Mouse (Mus musculus) heart, adult 2 months (tissue): ENCODE results near the gene Dpf3. TPM values are rescaled to one million over a fixed set of nuclear protein-coding genes. Genes with fewer than 3 reads are reported as not detected.

Source experiments
- DNase-seq, 2 experiments: peaks; one replicate each; pipeline ENCODE4 v3.0.0; 2021
- H3K27ac ChIP-seq: fragments of 200-600 bp; 2 replicates; pipeline ENCODE4 v1.8.1; 2022
- H3K27me3 ChIP-seq: fragments of 200-500 bp; 2 replicates; pipeline ENCODE4 v1.6.1; 2012; ENCODE audit warnings: mild to moderate bottlenecking, low read length, inconsistent platforms, mixed read lengths; ENCODE audit not compliant: control insufficient read depth, insufficient read depth
- H3K36me3 ChIP-seq: fragments of 200-500 bp; 2 replicates; pipeline ENCODE4 v1.6.1; 2012; ENCODE audit warnings: low read length, inconsistent platforms; ENCODE audit not compliant: control insufficient read depth, insufficient read depth
- H3K4me1 ChIP-seq: fragments of 200-500 bp; 2 replicates; pipeline ENCODE4 v1.6.1; 2011; ENCODE audit warnings: low read length; ENCODE audit not compliant: control insufficient read depth, insufficient read depth
- H3K4me3 ChIP-seq: fragments of 200-600 bp; 2 replicates; pipeline ENCODE4 v1.8.1; 2022
- H3K79me2 ChIP-seq: fragments of 200-500 bp; replicated peaks from 2 replicates; pipeline ENCODE4 v1.6.1; 2012; ENCODE audit warnings: mild to moderate bottlenecking, inconsistent platforms, low read length, moderate library complexity, mixed read lengths; ENCODE audit not compliant: control insufficient read depth, insufficient read depth
- H3K9ac ChIP-seq: fragments of 200-500 bp; 2 replicates; pipeline ENCODE4 v1.6.1; 2012; ENCODE audit warnings: low read depth, mild to moderate bottlenecking, control low read depth, inconsistent platforms, low read length, mixed read lengths
- CTCF ChIP-seq: fragments of 200-600 bp; IDR thresholded peaks from 2 replicates; pipeline ENCODE4 v1.8.1; 2022; ENCODE audit warnings: antibody characterized with exemption, mild to moderate bottlenecking, moderate library complexity
- EP300 ChIP-seq: fragments of 200-500 bp; IDR thresholded peaks from 2 replicates; pipeline ENCODE4 v1.6.1; 2011; ENCODE audit warnings: low read depth, low read length, control low read depth; ENCODE audit not compliant: insufficient read depth
- POLR2A ChIP-seq: fragments of 200-500 bp; IDR thresholded peaks from 2 replicates; pipeline ENCODE4 v1.6.1; 2011; ENCODE audit warnings: mild to moderate bottlenecking, low read depth, low read length, control low read depth; ENCODE audit not compliant: insufficient read depth
- WGBS: fragments of 180-500 bp; shearing (Covaris S2); methylation state at CpG from one replicate; pipeline ENCODE4 v1.1.7; 2018; 5-methylcytosine and 5-hydroxymethylcytosine counted together
- intact Hi-C: fragments of 180-260 bp; cut with DNase I; formaldehyde crosslinking; loops from one replicate; pipeline ENCODE4 v1.15.1; 2025
- polyA plus RNA-seq: library from polyadenylated mRNA; depleted of rRNA; stranded (reverse); fragments of >200 nt; gene quantifications from 2 replicates; pipeline ENCODE4 v1.2.3, GENCODE M21; 2012
- total RNA-seq, 2 experiments: library from RNA; stranded (reverse); gene quantifications; 2 replicates each; pipeline ENCODE4 v1.2.3; 2021

Gene Dpf3
- total and polyA plus RNA-seq, 3 experiments, result 9.1 to 18.8 (median 16.6) TPM

DNA sequence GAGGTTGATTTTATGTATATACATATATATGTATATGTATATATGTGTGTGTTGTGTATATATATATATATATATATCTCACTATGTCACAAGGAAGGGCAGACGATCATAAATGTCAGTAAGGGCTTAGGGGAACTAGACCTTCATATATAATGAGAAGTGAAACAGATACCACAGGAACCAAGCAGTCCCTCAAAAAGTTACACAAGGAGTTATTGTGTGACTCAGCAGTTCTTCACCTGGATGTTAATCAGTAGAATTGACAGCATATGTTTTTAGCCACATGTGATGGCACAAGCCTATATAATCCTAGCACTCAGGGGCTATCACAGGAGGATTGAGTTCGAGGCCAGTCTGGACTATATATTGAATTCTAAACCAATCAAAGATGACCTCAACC is 49.5 kb downstream of the Dpf3 start:
- DNase-seq, result no peak
- Histone ChIP-seq H3K4me3 (no peak overlapping the region), H3K27me3 (no peaks in the 10 kb centered on the region), H3K27ac (no peak overlapping the region), H3K4me1 (peaks cover 1% of the 10 kb centered on the region; the same call in 1 of the 2 replicates), H3K79me2 (peaks cover 2% of the 10 kb centered on the region; the same call in 1 of the 2 replicates), H3K36me3 (no peaks in the 10 kb centered on the region; the same call in 1 of the 2 replicates), H3K9ac (no peak overlapping the region)
- 72% methylated on average over 2 of the region's 2 CpGs for WGBS
- TF ChIP-seq POLR2A (no peak), EP300 (no peak), CTCF (no peak)
- intact Hi-C loops, result no loop called here

DNA sequence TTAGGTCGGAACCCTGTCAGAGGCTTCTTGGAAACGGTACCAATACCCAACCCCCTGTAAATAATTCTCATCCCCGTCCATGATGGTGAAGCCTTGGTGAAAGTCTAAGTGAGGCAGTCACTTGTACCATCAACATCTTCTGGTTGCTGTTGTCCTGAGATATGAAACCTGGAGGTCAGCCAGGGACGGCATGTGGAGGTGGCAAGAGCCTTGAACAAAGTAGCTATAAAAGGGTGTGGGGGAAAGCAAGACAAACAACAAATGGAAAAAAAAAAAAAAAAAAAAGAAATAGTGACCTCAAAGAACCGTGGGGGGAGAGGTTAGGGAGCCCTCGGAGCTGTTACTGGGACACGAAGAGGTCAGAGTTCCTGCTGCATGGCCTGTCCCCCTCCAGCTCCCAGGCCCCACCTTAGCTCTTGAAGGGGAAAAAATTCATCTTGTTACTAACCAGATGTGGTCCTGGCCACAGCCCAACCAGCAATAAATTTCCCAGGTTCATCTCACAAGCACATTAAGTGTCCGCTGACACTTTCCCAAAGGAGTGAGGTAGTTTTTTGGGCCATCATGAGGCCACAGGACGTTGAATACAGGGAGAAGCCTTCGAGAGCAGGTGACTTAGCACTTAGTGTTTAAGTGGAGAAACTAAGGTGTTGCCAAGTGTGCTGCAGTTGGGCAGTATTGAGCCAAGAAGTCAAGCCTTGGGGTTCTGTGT is 53.4 kb downstream of the Dpf3 start:
- Histone ChIP-seq H3K79me2 (peaks cover 2% of the 10 kb centered on the region; the same call in 1 of the 2 replicates), H3K27ac (no peak overlapping the region), H3K4me3 (no peak overlapping the region), H3K27me3 (no peaks in the 10 kb centered on the region), H3K4me1 (peaks cover 1% of the 10 kb centered on the region; the same call in 1 of the 2 replicates), H3K36me3 (no peaks in the 10 kb centered on the region; the same call in 1 of the 2 replicates), H3K9ac (no peak overlapping the region)
- DNase-seq, result no peak
- intact Hi-C loops, result no loop called here
- 38% methylated on average over 10 of the region's 10 CpGs for WGBS
- TF ChIP-seq POLR2A, result no peak
- no peak for TF ChIP-seq EP300
- TF ChIP-seq CTCF, result no peak

DNA sequence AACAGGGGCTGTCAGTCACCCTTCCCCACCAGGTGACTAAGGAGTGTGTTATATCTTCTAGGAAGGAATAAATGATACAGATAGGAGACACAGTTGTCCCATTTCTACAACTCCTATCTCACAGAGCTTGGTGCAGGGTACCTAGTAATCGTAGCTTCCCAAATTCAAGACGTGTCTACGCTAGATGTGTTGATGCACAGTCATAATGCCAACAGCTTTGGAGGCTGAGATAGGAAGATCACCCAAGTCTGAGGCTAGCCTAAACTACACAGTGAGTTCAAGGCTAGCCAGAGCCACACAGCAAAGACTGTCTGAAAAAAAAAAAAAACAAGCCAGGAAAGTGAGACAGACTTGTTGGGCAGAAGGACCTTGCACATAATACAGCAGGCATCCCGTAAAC is 54.1 kb downstream of the Dpf3 start:
- no peak overlapping the region for H3K4me3 ChIP-seq
- intact Hi-C loops, result no loop called here
- H3K4me1 ChIP-seq, result peaks cover 1% of the 10 kb centered on the region; the same call in 1 of the 2 replicates
- no peak overlapping the region for H3K27ac ChIP-seq
- H3K79me2 ChIP-seq, result peaks cover 2% of the 10 kb centered on the region; the same call in 1 of the 2 replicates
- TF ChIP-seq POLR2A, result no peak
- no peaks in the 10 kb centered on the region for H3K27me3 ChIP-seq
- DNase-seq, result no peak
- no peak overlapping the region for H3K9ac ChIP-seq
- H3K36me3 ChIP-seq, result no peaks in the 10 kb centered on the region; the same call in 1 of the 2 replicates
- 92% methylated on average over 4 of the region's 4 CpGs for WGBS

DNA sequence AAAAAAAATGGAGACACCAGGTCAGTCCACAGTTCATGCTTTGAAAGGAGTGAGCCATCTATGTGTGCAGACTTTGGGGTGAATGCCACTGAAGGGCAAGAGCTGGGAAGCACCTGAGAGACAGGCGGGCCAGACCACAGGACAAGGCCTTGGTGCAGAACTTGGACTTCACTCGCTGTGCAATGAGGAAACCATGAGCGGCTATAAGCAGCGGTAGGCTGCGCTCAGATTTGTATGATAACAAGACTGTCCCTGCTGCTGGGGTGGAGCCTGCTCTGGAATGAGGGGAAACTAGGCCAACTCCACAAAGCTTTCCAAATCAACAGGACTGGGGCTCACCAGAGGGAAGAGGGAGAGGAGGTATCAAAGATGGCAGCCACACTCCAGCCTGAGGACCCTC is 57.3 kb downstream of the Dpf3 start:
- no peak overlapping the region for H3K4me3 ChIP-seq
- H3K27ac ChIP-seq, result no peak overlapping the region
- H3K4me1 ChIP-seq, result no peaks in the 10 kb centered on the region; the same call in 1 of the 2 replicates
- no peak for DNase-seq
- H3K79me2 ChIP-seq, result peaks cover 2% of the 10 kb centered on the region; the same call in 1 of the 2 replicates
- no peaks in the 10 kb centered on the region; the same call in 1 of the 2 replicates for H3K36me3 ChIP-seq
- TF ChIP-seq CTCF (no peak), EP300 (no peak), POLR2A (no peak)
- intact Hi-C loops, result no loop called here
- 96% methylated on average over 5 of the region's 5 CpGs for WGBS
- no peak overlapping the region for H3K9ac ChIP-seq
- no peaks in the 10 kb centered on the region for H3K27me3 ChIP-seq

DNA sequence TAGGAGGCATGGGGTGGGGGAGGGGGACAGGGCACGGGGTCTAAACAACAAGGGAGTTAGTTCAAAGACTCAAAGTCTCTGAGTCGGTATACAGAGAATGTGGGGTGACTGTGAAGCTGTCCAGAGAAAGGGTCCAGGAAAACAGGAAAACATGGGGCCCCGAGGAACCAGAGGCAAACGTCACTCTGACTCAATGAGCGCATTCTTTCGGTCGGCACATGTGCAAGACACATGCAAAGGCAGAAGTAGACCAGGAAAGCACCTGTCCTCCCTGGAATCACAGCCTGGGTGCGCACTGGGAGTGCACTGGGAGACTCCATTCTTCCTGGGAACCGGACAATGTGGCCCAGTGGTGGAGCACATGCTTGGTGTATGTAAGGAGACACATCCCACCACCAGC is 59.5 kb downstream of the Dpf3 start:
- TF ChIP-seq EP300 (no peak), POLR2A (no peak), CTCF (no peak)
- intact Hi-C loops, result no loop called here
- Histone ChIP-seq H3K79me2 (no peaks in the 10 kb centered on the region), H3K36me3 (no peaks in the 10 kb centered on the region), H3K4me3 (no peak overlapping the region), H3K4me1 (peaks cover 1% of the 10 kb centered on the region; the same call in 1 of the 2 replicates), H3K9ac (no peak overlapping the region), H3K27ac (no peak overlapping the region), H3K27me3 (no peaks in the 10 kb centered on the region)
- DNase-seq, result no peak
- 61% methylated on average over 9 of the region's 9 CpGs for whole genome bisulfite sequencing

DNA sequence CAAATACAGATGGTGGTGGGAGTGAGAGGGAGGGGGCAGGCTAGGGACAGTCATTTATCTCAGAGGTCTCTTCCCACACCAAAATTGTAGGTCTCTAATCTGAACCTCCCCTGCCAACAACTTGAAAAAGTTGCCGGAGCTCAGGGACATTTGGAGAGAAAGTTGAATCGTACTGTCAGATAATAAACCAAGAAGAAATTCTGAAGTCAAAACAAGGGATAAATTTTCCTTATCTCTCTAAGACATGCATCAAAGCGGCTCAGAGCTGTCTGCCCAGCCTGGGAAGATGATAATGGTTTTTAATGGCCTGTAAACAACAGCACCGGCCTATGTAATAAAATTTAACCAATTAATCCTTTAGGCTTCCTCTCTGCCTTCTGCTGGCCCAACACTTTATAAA is 59.9 kb downstream of the Dpf3 start:
- H3K4me3 ChIP-seq, result no peak overlapping the region
- TF ChIP-seq EP300 (no peak), POLR2A (no peak), CTCF (no peak)
- no peak for DNase-seq
- no peaks in the 10 kb centered on the region for H3K79me2 ChIP-seq
- H3K36me3 ChIP-seq, result no peaks in the 10 kb centered on the region
- intact Hi-C loops, result no loop called here
- peaks cover 1% of the 10 kb centered on the region; the same call in 1 of the 2 replicates for H3K4me1 ChIP-seq
- H3K9ac ChIP-seq, result no peak overlapping the region
- whole genome bisulfite sequencing, result 53% methylated on average over 4 of the region's 4 CpGs
- no peak overlapping the region for H3K27ac ChIP-seq
- no peaks in the 10 kb centered on the region for H3K27me3 ChIP-seq
